Mouse (Mus musculus) liver, postnatal 0 days (tissue): ENCODE measurements around the gene Hsd17b12.

Experiments
- CTCF ChIP-seq: sonication (generic); IDR thresholded peaks from 2 replicates; pipeline ENCODE4 v1.5.1; 2016; ENCODE audit warnings: antibody characterized with exemption, low read depth
- EP300 ChIP-seq: IDR thresholded peaks from 2 replicates; pipeline ENCODE4 v1.6.1; 2016; ENCODE audit warnings: antibody characterized with exemption, low read depth, mild to moderate bottlenecking

- TF ChIP-seq CTCF (no peak), EP300 (no peak)
Measured at GRCm38 (mm10) chr2:94066120-94066519, 91.6 kb downstream of the Hsd17b12 start.
